Mouse (Mus musculus): ENCODE results near the gene Arhgef25. TPM values are rescaled to one million over a fixed set of nuclear protein-coding genes. Genes with fewer than 3 reads are reported as not detected.
"Not testable (repeated sequence)": the region's sequence is repeated elsewhere in the genome, so short reads cannot be mapped to it uniquely, and the experiment has no call there.

Gene Arhgef25
- total RNA-seq, 2 experiments from 2014 or later = 295 to 338 TPM

DNA sequence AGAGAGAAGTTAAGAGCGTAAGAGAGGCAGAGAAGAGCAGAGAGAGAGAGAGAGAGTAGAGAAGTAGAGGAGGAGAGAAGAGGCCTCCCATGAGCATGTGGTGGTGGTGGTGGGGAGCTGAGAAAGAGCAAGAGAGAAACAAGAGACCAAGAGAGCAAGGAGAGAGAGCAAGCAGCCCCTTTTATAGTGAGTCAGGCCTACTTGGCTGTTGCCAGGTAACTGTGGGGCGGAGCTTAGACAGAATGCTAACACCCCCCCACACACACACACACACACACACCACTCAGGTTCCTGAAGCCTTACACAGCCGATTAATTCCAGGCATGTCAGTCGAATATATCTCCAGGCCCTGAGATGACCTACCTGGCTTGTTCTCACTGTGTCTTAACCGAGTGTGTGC is 44.6 kb downstream of the Arhgef25 start:
- no peak for DNase-seq (ENCODE audit: extremely low spot score in 1 of 2, low spot score in 1 of 2)

DNA sequence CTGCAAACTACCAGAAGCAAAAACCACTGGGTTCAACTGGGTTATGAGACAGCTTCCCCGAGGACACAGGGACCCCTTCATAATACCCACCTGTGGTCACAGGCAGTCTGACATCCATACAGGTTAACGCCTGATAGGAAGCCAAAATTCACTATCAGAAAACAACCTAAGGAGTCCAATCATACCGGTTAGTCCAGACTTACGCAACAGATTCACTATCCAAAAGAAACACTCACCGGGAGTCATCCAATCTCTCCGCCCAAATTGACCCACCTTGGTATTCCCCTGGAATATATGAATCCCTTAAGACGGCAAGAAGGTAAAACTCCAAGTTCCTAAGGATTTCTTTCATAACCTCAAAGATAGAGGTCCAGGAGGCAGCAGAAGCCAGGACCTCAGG is 45.3 kb downstream of the Arhgef25 start:
- DNase-seq (ENCODE audit: extremely low spot score in 1 of 2, low spot score in 1 of 2) = no peak

GRCm38 (mm10) chr10:127143228-127143627 is 46.7 kb downstream of the Arhgef25 start:
- DNase-seq (ENCODE audit: extremely low spot score in 1 of 2, low spot score in 1 of 2) = no peak

- no peak for DNase-seq (ENCODE audit: extremely low spot score in 1 of 2, low spot score in 1 of 2)
Observed at GRCm38 (mm10) chr10:127141500-127141899, 48.4 kb downstream of the Arhgef25 start.

- no peak for DNase-seq (ENCODE audit: extremely low spot score in 1 of 2, low spot score in 1 of 2)
Observed at GRCm38 (mm10) chr10:127140971-127141370, 48.9 kb downstream of the Arhgef25 start.

- DNase-seq (ENCODE audit: extremely low spot score in 1 of 2, low spot score in 1 of 2) = no peak
Observed at GRCm38 (mm10) chr10:127138328-127139141, 51.3 kb downstream of the Arhgef25 start.

- DNase-seq (ENCODE audit: extremely low spot score in 1 of 2, low spot score in 1 of 2) = no peak
Observed at GRCm38 (mm10) chr10:127137896-127138295, 52.0 kb downstream of the Arhgef25 start.

- no peak for DNase-seq (ENCODE audit: extremely low spot score in 1 of 2, low spot score in 1 of 2)
Observed at GRCm38 (mm10) chr10:127136510-127136909, 53.4 kb downstream of the Arhgef25 start.

GRCm38 (mm10) chr10:127135118-127135836 is 54.6 kb downstream of the Arhgef25 start:
- no peak for DNase-seq (ENCODE audit: extremely low spot score in 1 of 2, low spot score in 1 of 2)

GRCm38 (mm10) chr10:127134394-127135035 is 55.4 kb downstream of the Arhgef25 start:
- DNase-seq (ENCODE audit: extremely low spot score in 1 of 2, low spot score in 1 of 2) = not testable (repeated sequence)

Other genes starting within 250 kb of the Arhgef25 start
- 100 to 1,000 TPM in 1 of 2 experiments, 10 to 100 TPM in 1; 98.6 to 118 TPM for gene Ctdsp2, start 211.4 kb downstream of the Arhgef25 start, total RNA-seq (2021)
- under 1 TPM; 0.47 to 0.69 TPM for gene Avil, start 189.4 kb downstream of the Arhgef25 start, total RNA-seq (2021)
- gene Tsfm, start 159.2 kb downstream of the Arhgef25 start, total RNA-seq (2021) = 10 to 100 TPM; 27.2 to 27.3 TPM
- 10 to 100 TPM in 1 of 2 experiments, 1 to 10 TPM in 1; 8.5 to 12.1 TPM for gene Mettl1, start 148.7 kb downstream of the Arhgef25 start, total RNA-seq (2021)
- gene Eef1akmt3, start 148.6 kb downstream of the Arhgef25 start, total RNA-seq (2021) = under 1 TPM; 0.15 to 0.47 TPM
- gene Cyp27b1, start 141.8 kb downstream of the Arhgef25 start, total RNA-seq (2021) = under 1 TPM; 0.27 to 0.80 TPM
- gene March9, start 129.9 kb downstream of the Arhgef25 start, total RNA-seq (2021) = 10 to 100 TPM; 23.0 to 25.1 TPM
- gene Cdk4, start 126.5 kb downstream of the Arhgef25 start, total RNA-seq (2021) = 100 to 1,000 TPM; 104 to 110 TPM
- gene Tspan31, start 119.8 kb downstream of the Arhgef25 start, total RNA-seq (2021) = 10 to 100 TPM; 60.2 to 61.8 TPM
- gene Agap2, start 114.8 kb downstream of the Arhgef25 start, total RNA-seq (2021) = 100 to 1,000 TPM; 754 to 837 TPM
- gene Os9, start 69.0 kb downstream of the Arhgef25 start, total RNA-seq (2021) = 100 to 1,000 TPM; 105 to 107 TPM
- 100 to 1,000 TPM; 113 to 114 TPM for gene B4galnt1, start 24.9 kb downstream of the Arhgef25 start, total RNA-seq (2021)
- 10 to 100 TPM; 10.5 to 25.1 TPM for gene Slc26a10, start 9.4 kb downstream of the Arhgef25 start, total RNA-seq (2021)
- 100 to 1,000 TPM; 210 to 243 TPM for gene Dtx3, start 5.6 kb upstream of the Arhgef25 start, total RNA-seq (2021)
- gene Pip4k2c, start 21.5 kb upstream of the Arhgef25 start, total RNA-seq (2021) = 10 to 100 TPM; 92.7 to 98.9 TPM
- gene Kif5a, start 73.3 kb upstream of the Arhgef25 start, total RNA-seq (2021) = 100 to 1,000 TPM; 712 to 736 TPM
- 100 to 1,000 TPM; 271 to 276 TPM for gene Dctn2, start 76.3 kb upstream of the Arhgef25 start, total RNA-seq (2021)
- 10 to 100 TPM; 31.8 to 53.9 TPM for gene Mbd6, start 98.9 kb upstream of the Arhgef25 start, total RNA-seq (2021)
- gene Mars, start 121.7 kb upstream of the Arhgef25 start, total RNA-seq (2021) = 10 to 100 TPM; 57.1 to 59.4 TPM
- gene Arhgap9, start 131.9 kb upstream of the Arhgef25 start, total RNA-seq (2021) = 1 to 10 TPM in 1 of 2 experiments, under 1 TPM in 1; 0.89 to 1.1 TPM
- gene Gli1, start 151.9 kb upstream of the Arhgef25 start, total RNA-seq (2021) = 1 to 10 TPM; 2.1 to 3.3 TPM
- not detected for gene Inhbe, start 164.3 kb upstream of the Arhgef25 start, total RNA-seq (2021)
- not detected for gene Inhbc, start 180.3 kb upstream of the Arhgef25 start, total RNA-seq (2021)
- gene R3hdm2, start 190.2 kb upstream of the Arhgef25 start, total RNA-seq (2021) = 100 to 1,000 TPM; 153 to 200 TPM

All from layer of hippocampus, postnatal 25 days (tissue).